Mouse (Mus musculus): ENCODE data around the gene Arhgap20. TPM values are rescaled to one million over a fixed set of nuclear protein-coding genes. Genes with fewer than 3 reads are reported as not detected.

Gene Arhgap20
- polyA plus RNA-seq, 1 experiment from 2014 or later = 19.0 TPM

- Histone ChIP-seq H3K4me3 (no peak overlapping the region), H3K27me3 (replicated peaks) (no peaks in the 10 kb centered on the region), H3K9me3 (no peaks in the 10 kb centered on the region), H3K36me3 (no peaks in the 10 kb centered on the region), H3K4me2 (replicated peaks) (no peak overlapping the region), H3K9ac (no peak overlapping the region), H3K4me1 (no peaks in the 10 kb centered on the region), H3K27ac (no peak overlapping the region)
- ATAC-seq (ENCODE audit: low FRiP score, low read depth) = no peak
- WGBS = 86% methylated on average over 7 of the region's 7 CpGs
These were observed 59.4 kb downstream of the Arhgap20 start for GRCm38 (mm10) chr9:51824516-51824915.

- no peak overlapping the region for H3K4me3 ChIP-seq
- no peaks in the 10 kb centered on the region for H3K4me1 ChIP-seq
- H3K27me3 ChIP-seq (replicated peaks) = no peaks in the 10 kb centered on the region
- H3K27ac ChIP-seq = no peak overlapping the region
- peaks cover 5% of the 10 kb centered on the region for H3K36me3 ChIP-seq
- no peak overlapping the region for H3K4me2 ChIP-seq (replicated peaks)
- WGBS = 84% methylated on average over 11 of the region's 11 CpGs
- no peak for ATAC-seq (ENCODE audit: low FRiP score, low read depth)
- H3K9ac ChIP-seq = no peak overlapping the region
- H3K9me3 ChIP-seq = no peaks in the 10 kb centered on the region
These were observed 66.5 kb downstream of the Arhgap20 start for GRCm38 (mm10) chr9:51831596-51831995.

DNA sequence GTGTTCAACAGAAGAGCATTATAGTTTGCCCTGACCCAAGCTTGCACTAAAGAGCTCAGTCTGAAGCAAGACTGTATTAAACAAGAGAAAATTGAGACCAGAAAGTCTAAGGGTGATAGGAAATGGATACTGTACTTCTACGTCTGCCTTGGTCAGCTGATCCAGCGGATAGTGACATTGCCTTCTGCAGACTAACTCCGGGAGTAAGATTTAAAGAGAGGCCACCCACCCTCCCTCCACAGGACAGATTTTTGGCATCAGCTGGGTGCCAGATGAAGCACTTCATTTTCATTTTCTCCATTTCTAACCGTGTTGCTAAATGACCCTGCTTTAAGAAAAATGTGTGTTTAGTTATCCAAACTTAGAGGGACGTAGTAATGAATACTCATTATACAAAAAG, 67.2 kb downstream of the Arhgap20 start:
- no peaks in the 10 kb centered on the region for H3K27me3 ChIP-seq (replicated peaks)
- WGBS = 82% methylated on average over 5 of the region's 5 CpGs
- no peaks in the 10 kb centered on the region for H3K4me1 ChIP-seq
- no peak overlapping the region for H3K4me2 ChIP-seq (replicated peaks)
- no peaks in the 10 kb centered on the region for H3K9me3 ChIP-seq
- peaks cover 5% of the 10 kb centered on the region for H3K36me3 ChIP-seq
- no peak overlapping the region for H3K27ac ChIP-seq
- no peak overlapping the region for H3K4me3 ChIP-seq
- no peak overlapping the region for H3K9ac ChIP-seq
- no peak for ATAC-seq (ENCODE audit: low FRiP score, low read depth)

- H3K36me3 ChIP-seq = no peaks in the 10 kb centered on the region; the same call in 1 of the 2 replicates
- 72% methylated on average over 7 of the region's 7 CpGs for WGBS
- H3K4me1 ChIP-seq = no peaks in the 10 kb centered on the region
- no peak overlapping the region for H3K4me2 ChIP-seq (replicated peaks)
- no peak overlapping the region for H3K9ac ChIP-seq
- H3K9me3 ChIP-seq = no peaks in the 10 kb centered on the region
- ATAC-seq (ENCODE audit: low FRiP score, low read depth) = no peak
- H3K27ac ChIP-seq = no peak overlapping the region
- H3K4me3 ChIP-seq = no peak overlapping the region
- H3K27me3 ChIP-seq (replicated peaks) = no peaks in the 10 kb centered on the region
These were observed 72.6 kb downstream of the Arhgap20 start for GRCm38 (mm10) chr9:51837716-51838115.

DNA sequence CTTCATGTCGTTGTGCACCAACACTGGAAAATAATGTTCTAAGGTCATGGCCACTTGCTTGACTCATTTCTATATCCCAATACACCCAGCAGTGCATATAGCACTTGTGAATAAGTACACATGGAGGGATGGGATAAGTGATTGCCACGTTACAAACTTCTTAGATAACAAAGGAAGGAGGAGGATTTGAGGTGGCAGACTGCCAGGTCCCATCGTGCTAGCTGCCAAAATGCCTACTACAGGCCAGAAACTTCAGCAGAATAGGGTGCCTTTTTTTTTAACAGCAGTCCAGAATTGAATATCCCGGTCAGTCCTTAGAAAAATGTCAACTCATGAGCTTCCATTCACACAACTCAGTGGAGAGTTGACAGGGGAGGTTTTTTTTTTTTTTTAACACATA, 78.1 kb downstream of the Arhgap20 start:
- ATAC-seq (ENCODE audit: low FRiP score, low read depth) = no peak
- H3K36me3 ChIP-seq = peaks cover 7% of the 10 kb centered on the region; the same call in 1 of the 2 replicates
- H3K4me1 ChIP-seq = no peaks in the 10 kb centered on the region
- no peak overlapping the region for H3K4me3 ChIP-seq
- H3K27me3 ChIP-seq (replicated peaks) = no peaks in the 10 kb centered on the region
- no peak overlapping the region for H3K4me2 ChIP-seq (replicated peaks)
- no peak overlapping the region for H3K27ac ChIP-seq
- no peaks in the 10 kb centered on the region for H3K9me3 ChIP-seq
- 78% methylated on average over 4 of the region's 4 CpGs for whole genome bisulfite sequencing
- no peak overlapping the region for H3K9ac ChIP-seq

GRCm38 (mm10) chr9:51845796-51846195, 80.7 kb downstream of the Arhgap20 start:
- no peak overlapping the region for H3K27ac ChIP-seq
- H3K4me3 ChIP-seq = no peak overlapping the region
- WGBS = 94% methylated on average over 10 of the region's 10 CpGs
- no peaks in the 10 kb centered on the region for H3K9me3 ChIP-seq
- H3K4me1 ChIP-seq = no peaks in the 10 kb centered on the region
- H3K36me3 ChIP-seq = peaks cover 18% of the 10 kb centered on the region; the same call in 1 of the 2 replicates
- H3K4me2 ChIP-seq (replicated peaks) = no peak overlapping the region
- H3K9ac ChIP-seq = no peak overlapping the region
- no peak for ATAC-seq (ENCODE audit: low FRiP score, low read depth)
- no peaks in the 10 kb centered on the region for H3K27me3 ChIP-seq (replicated peaks)

- H3K27ac ChIP-seq = no peak overlapping the region
- H3K36me3 ChIP-seq = peaks cover 10% of the 10 kb centered on the region; the same call in 1 of the 2 replicates
- ATAC-seq (ENCODE audit: low FRiP score, low read depth) = no peak
- no peaks in the 10 kb centered on the region for H3K9me3 ChIP-seq
- H3K27me3 ChIP-seq (replicated peaks) = no peaks in the 10 kb centered on the region
- H3K9ac ChIP-seq = no peak overlapping the region
- 91% methylated on average over 5 of the region's 5 CpGs for WGBS
- no peaks in the 10 kb centered on the region for H3K4me1 ChIP-seq
- H3K4me2 ChIP-seq (replicated peaks) = no peak overlapping the region
- H3K4me3 ChIP-seq = no peak overlapping the region
These were observed 88.6 kb downstream of the Arhgap20 start for GRCm38 (mm10) chr9:51853772-51854171.

GRCm38 (mm10) chr9:51864273-51864672, 99.1 kb downstream of the Arhgap20 start:
- no peak overlapping the region for H3K27ac ChIP-seq
- no peaks in the 10 kb centered on the region for H3K27me3 ChIP-seq (replicated peaks)
- no peak for ATAC-seq (ENCODE audit: low FRiP score, low read depth)
- no peak overlapping the region for H3K4me3 ChIP-seq
- no peaks in the 10 kb centered on the region for H3K36me3 ChIP-seq
- H3K9me3 ChIP-seq = no peaks in the 10 kb centered on the region
- no peak overlapping the region for H3K4me2 ChIP-seq (replicated peaks)
- WGBS = 89% methylated on average over 3 of the region's 3 CpGs
- H3K9ac ChIP-seq = no peak overlapping the region
- H3K4me1 ChIP-seq = no peaks in the 10 kb centered on the region

DNA sequence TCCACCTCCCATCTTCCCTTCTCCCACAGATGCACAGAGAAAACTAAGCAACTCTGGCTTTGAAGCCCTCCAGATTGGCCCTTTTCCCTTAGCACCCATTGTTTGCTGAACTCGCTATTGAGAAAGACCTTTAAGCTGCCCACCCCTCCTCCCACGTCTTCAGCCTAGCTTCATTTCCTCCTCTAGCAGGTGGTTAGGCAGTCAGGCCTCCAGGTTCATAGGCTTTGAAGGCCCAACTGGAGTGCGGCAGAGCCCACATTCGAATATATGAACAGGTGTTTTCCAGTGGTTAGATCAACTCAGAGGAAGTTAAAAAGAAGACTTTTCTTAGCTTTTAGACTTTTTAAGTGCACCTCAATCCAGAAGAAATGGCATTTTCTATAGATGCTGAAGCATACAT, 101.5 kb downstream of the Arhgap20 start:
- Histone ChIP-seq H3K36me3 (no peaks in the 10 kb centered on the region), H3K27me3 (replicated peaks) (no peaks in the 10 kb centered on the region), H3K4me3 (no peak overlapping the region), H3K27ac (no peak overlapping the region), H3K9me3 (no peaks in the 10 kb centered on the region), H3K4me1 (no peaks in the 10 kb centered on the region), H3K9ac (no peak overlapping the region), H3K4me2 (replicated peaks) (no peak overlapping the region)
- WGBS = 63% methylated on average over 4 of the region's 4 CpGs
- no peak for ATAC-seq (ENCODE audit: low FRiP score, low read depth)

GRCm38 (mm10) chr9:51869056-51869455, 103.9 kb downstream of the Arhgap20 start:
- WGBS = 90% methylated on average over 4 of the region's 4 CpGs
- H3K27me3 ChIP-seq (replicated peaks) = no peaks in the 10 kb centered on the region

GRCm38 (mm10) chr9:51874348-51874747, 109.2 kb downstream of the Arhgap20 start:
- H3K4me2 ChIP-seq (replicated peaks) = no peak overlapping the region
- ATAC-seq (ENCODE audit: low FRiP score, low read depth) = no peak
- H3K27me3 ChIP-seq (replicated peaks) = no peaks in the 10 kb centered on the region
- H3K9me3 ChIP-seq = no peaks in the 10 kb centered on the region
- no peaks in the 10 kb centered on the region; the same call in 1 of the 2 replicates for H3K4me1 ChIP-seq
- no peak overlapping the region for H3K9ac ChIP-seq
- no peak overlapping the region for H3K27ac ChIP-seq
- H3K4me3 ChIP-seq = no peak overlapping the region
- 59% methylated on average over 4 of the region's 4 CpGs for WGBS
- H3K36me3 ChIP-seq = no peaks in the 10 kb centered on the region

More at GRCm38 (mm10) chr9:51869056-51869455, 103.9 kb downstream of the Arhgap20 start:
- Histone ChIP-seq H3K9me3 (no peaks in the 10 kb centered on the region), H3K9ac (no peak overlapping the region), H3K4me3 (no peak overlapping the region), H3K4me1 (no peaks in the 10 kb centered on the region), H3K36me3 (no peaks in the 10 kb centered on the region), H3K27ac (no peak overlapping the region), H3K4me2 (replicated peaks) (no peak overlapping the region)
- no peak for ATAC-seq (ENCODE audit: low FRiP score, low read depth)

DNA sequence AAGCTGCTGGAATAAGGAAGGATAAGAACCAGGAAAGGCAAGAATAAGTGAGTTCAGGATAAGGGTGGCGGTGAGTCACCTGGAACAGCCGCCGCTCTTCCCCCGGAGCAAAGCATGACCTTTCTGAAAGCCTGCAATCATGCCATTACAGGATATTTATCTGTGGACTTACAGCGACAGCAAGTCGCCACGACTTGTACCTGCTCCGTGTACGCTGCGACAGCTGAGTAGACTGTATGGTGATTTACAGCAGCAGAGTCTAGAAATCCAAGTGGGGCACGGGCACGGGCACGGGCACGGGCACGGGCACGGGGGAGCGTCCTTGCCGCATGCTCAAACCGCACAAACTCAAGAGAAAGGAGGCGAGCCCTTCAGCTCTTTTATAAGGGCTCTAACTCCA, 110.4 kb downstream of the Arhgap20 start:
- Histone ChIP-seq H3K4me2 (replicated peaks) (no peak overlapping the region), H3K36me3 (no peaks in the 10 kb centered on the region), H3K4me1 (no peaks in the 10 kb centered on the region; the same call in 1 of the 2 replicates), H3K9ac (no peak overlapping the region), H3K27ac (no peak overlapping the region), H3K4me3 (no peak overlapping the region), H3K9me3 (no peaks in the 10 kb centered on the region), H3K27me3 (replicated peaks) (no peaks in the 10 kb centered on the region)
- WGBS = 87% methylated on average over 20 of the region's 20 CpGs
- ATAC-seq (ENCODE audit: low FRiP score, low read depth) = no peak

DNA sequence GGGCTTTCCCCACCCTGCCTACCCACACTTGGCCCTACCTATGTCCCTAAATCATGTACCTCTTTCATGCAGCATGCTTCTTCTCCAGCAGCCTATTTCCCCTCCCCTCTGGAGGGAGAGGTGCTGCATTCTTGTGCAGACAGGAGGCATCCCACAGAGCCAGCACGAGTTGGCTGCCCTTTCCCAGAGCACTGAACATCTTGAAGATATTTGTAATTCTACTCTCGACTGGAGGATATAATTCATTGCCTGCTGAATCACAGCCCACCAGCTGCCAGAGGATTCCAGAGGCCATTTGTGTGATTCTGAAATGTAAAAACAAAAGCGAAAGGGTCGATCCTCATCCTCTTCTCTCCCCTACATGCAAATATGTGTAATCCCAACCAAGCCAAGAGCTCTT, 116.2 kb downstream of the Arhgap20 start:
- no peak for ATAC-seq (ENCODE audit: low FRiP score, low read depth)
- Histone ChIP-seq H3K27ac (no peak overlapping the region), H3K9me3 (no peaks in the 10 kb centered on the region), H3K4me3 (no peak overlapping the region), H3K9ac (no peak overlapping the region), H3K4me2 (replicated peaks) (no peak overlapping the region), H3K27me3 (replicated peaks) (no peaks in the 10 kb centered on the region), H3K36me3 (no peaks in the 10 kb centered on the region), H3K4me1 (no peaks in the 10 kb centered on the region)
- WGBS = 46% methylated on average over 4 of the region's 4 CpGs

Measured in neural tube, embryonic 12.5 days (tissue).